Mouse (Mus musculus) spleen, postnatal 4 days (tissue): ENCODE measurements around the gene Sfxn2.
A peak's percentile ranks its signal among the peaks of the same experiment; 100 is the strongest.
"Not testable (repeated sequence)": the region's sequence is repeated elsewhere in the genome, so short reads cannot be mapped to it uniquely, and the experiment has no call there.

Experiments
- DNase-seq, 2 experiments: peaks; one replicate each; pipeline ENCODE4 v3.0.0; 2022; ENCODE audit warnings: low spot score in 2 of 2

Sfxn2 gene

DNA sequence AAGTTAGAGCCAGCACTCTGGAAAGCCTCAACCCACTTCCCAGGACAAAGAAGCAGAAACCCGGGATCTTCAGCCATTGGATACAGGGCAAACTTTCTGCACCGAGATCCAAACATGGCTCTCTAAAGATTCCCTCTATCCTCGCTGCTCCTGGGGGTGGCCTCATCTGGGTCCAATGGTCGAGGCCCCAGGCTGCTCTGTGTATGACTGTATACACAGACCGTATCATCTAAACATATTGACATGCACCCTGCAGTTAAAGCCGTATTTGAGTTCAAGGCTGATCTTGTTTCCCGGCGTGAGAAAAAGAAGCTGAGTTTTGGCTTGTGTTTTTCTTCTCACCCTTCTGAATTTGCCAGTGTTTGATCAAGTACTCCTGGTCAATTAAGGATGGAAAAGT, 30.4 kb upstream of the Sfxn2 start:
- DNase-seq = no peak

DNA sequence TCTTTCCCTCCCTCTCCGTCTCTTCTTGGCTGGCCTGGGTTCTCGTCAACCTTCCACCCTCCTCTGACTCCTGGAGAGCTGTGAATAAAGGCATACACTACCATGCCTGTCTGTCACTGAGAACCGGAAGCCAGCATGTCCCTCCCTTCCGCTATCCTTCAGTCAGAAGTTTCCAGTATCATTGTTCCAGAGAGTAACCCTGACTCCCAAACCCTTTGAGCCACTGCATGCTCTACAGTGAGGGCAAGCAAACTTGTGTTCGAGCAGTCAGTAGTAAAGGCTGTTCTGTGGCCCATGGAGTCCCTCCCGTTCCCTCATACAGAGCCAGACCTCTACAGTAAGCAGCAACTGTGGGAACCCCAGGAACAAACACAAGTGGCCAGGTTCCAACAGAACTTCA, 25.6 kb upstream of the Sfxn2 start:
- DNase-seq = no peak

DNA sequence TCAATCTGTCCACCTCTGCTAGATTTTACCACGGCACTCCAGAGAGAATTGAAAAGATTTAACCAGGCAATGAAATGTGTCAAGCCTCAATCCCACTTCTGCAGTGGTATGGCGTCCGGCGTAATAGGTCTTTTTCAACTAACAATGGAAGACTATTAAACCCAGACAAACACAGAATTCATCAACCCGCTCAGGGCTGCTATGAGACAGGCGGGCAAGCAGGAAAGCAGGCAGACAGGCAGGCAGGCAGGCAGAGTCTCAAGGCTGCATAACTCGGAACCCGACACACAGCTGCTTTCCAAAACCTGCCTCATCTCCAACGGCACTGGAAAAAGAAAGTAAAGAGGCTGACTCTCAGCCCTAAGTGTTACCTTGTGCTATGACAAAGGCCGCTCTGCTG, 25.1 kb upstream of the Sfxn2 start:
- no peak for DNase-seq

DNA sequence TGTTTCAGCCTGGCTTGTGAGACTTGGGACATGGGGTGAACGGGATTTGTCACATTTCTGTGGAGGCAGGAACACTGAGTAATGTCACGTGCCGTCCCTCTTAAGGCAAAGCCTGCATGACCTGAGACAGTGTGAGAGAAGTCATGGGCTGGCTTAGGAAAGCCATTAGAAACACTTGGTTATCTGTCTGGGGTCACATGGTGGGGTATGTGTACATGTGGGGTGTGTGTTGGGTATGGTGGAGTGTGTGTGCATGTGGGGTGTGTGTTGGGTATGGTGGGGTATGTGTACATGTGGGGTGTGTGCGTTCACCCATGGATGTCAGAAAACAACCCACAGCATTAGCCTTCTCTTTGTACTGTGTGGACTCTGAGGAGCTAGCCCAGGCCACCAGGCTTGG, 22.8 kb upstream of the Sfxn2 start:
- DNase-seq = no peak

DNA sequence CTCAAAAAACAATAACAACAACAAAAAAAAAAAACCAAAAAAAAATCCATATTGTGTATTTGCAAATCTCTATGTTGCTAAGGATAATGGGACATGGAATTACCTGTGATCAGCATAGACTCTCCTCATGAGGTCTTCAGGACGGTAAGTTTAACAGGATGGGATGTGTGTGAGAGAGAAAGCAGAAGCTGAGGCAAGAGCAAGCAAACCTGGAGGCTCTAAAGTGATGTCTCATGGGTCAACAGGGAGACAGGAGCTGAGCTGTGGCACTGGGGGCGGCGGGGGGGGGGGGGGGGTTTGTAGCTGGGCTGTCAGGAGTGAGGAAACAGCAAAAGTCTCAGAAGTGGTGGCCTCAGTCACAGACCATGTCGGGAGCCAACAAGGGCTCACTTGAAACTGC, 20.7 kb upstream of the Sfxn2 start:
- DNase-seq = no peak

DNA sequence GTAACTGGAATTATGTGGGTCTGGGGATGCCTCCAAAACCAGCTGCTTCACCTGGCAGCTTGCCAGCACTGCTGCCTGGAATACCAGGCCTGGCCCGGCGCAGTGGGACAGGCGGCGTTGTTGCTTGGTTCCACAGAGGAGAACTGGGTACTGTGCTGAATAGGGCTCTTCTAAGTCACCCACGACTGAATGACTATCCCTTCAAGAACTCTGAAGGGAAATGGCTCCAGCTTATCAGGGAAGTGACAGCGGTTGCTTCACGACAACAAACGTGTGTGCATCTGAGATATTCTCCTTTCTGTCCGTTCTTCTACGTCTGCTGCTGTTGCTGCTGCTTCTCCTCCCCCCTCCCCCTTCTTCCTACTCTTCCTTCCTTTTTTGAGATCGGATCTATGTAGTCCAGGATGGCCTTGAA, 19.6 kb upstream of the Sfxn2 start:
- peak; percentile 36 to 75 for DNase-seq

DNA sequence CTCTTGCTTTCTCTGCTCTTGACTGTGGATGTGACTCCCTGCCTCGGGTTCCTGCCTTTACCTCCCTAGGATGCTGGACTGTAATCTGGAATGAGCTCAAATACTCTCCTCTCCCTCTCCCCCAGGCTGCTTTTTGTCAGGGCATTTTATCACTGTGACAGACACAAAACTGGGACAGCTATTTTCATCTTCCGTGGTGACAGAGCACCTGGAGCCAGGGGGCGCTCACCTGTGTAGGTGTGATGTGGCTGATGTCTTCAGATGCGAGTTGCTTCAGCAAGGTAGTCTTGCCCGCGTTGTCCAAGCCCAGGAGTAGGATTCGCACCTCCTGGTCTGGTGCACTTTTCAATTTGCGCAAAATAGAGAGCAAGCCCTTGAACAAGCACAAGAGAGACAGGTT, 15.2 kb upstream of the Sfxn2 start:
- no peak for DNase-seq

DNA sequence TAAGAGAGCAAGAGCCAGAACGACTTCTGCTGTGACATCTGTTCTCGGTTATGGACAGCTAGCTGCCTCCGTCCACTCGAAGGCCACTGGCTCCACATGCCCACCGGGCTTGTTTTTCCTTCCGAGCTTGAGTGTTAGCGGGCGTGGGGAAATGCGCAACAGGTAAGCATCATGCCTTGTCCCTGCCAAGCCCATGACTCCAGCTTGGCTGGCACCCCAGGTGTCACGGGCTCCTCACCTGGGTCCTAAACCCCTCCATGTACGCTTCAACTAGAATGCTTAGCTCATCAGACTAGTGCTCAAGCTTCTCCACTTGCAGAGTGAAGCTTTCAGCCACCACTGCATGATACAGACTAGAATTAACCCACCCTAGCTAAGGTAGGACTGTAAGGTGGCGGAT, 14.5 kb upstream of the Sfxn2 start:
- no peak for DNase-seq

DNA sequence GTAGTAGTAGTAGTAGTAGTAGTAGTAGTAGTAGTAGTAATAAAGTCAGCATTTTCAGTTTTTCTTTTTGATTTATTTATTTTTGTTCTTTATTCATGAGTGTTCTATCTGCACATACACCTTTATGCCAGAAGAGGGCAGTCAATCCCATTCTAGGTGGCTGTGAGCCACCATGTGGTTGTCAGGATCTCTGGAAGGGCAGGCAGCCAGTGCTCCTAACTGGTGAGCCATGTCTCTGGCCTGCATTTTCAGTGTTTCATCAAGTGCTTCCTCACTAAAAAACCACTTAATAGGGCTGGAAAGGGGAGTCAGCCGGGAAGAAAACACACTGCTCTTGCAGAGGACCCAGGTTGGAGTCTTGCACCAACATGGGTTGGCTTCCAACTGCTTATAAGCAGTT, 11.0 kb upstream of the Sfxn2 start:
- peak; percentile 42 to 73 for DNase-seq

DNA sequence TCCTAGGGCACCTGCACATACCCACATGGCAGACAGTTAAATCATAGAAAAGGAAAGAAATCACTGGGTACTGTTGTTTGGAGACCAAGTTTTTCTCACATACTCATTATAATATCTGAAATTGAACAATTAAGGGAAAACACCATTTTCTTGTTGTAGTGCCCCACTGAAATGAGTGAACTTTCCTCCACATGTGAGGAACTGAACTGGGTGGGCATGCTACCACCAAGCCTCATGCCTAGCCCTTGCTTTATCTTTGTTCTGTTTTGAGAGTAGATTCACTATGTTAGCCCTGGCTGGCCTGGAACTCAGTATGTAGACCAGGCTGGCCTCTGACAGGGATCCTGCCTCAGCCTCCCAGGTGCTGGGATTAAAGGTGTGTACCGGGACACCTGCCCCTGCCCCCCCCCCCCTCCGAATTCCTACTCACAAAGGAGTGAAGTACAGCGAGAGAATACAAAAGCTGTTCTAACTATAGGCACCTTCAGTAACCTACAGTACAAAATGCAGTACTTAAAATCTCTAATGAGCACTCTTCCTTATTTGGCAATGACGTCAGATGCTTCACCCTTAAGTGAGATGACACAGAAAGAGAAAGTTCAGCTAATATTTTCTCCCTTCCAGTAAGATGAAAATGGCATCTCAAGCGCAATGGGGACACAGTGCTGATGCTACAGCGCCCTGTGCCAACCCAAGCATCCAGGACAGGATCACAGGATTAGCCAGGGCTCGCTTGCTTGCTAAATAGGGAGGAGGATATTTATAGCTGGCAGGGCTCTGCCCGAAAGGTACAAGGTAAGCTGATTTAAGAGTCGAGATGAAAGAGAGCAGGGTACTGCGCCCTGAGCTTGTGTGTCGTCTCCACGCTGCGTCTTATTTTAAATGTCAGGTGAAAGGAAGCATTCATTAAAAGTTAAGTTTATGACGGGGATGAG, 10.3 kb upstream of the Sfxn2 start:
- no peak for DNase-seq

DNA sequence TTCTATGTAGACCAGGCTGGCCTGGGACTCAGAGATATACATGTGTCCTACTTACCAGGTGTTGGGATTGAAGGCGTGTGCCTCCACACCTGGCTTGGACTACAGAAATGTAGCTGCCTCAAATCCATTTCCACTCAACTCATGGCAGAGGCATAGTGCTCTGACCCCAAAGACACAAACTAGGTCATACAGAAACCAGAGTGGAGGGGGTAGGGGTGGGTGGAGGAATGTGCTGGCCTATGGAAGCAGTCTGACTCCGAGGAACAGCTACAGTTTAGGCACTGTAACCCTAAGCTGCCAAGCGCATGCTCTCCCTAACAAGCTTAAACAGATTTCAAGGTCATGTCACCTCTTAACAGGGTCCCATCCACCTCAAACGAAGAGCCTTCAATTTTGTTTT, 9.6 kb upstream of the Sfxn2 start:
- no peak for DNase-seq

DNA sequence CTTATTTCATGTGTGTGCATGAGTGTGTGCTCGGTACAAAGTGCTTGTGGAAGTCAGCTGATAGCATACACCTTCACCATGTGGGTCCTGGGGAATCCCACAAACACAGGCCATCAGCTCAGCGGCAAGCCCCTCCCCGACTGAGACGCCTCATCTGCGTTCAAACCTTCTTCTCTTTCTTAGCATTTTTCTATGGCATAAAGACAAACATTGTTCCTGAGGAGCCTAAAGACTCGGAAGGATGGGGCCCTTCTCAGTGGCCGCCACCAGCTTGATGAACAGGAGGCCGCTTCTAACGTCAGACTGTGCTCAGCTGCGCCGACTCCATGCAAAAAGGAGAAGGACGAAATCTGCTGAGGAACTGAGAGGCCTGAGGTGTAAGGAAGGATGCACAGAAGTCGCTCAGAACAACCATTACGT, 9.1 kb upstream of the Sfxn2 start:
- no peak for DNase-seq

DNA sequence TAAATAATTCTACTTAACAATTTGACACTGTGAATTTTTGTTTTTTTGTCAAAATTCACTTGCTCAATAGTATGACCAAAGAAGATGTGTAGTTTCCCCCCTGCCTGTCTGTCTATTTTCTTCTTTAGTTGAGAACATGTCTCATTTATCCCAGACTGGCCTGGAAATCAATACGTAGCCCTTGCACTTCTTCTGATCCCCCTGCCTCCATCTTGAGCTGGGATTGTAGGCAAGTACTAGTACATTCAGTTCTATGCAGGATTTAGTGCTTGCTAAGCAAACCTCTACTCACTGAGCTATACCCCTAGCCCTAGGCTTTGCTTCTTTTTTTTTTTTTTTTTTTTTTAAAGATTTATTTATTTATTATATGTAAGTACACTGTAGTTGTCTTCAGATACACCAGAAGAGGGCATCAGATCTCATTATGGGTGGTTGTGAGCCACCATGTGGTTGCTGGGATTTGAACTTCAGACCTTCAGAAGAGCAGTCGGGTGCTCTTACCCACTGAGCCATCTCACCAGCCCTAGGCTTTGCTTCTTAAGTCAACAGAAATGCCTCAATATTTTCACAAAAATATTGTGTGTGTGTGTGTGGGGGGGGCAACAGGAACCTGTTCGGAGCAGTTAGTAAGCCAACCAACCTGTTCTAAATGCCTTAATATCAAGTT, 1.8 kb upstream of the Sfxn2 start:
- DNase-seq = not testable (repeated sequence)

DNA sequence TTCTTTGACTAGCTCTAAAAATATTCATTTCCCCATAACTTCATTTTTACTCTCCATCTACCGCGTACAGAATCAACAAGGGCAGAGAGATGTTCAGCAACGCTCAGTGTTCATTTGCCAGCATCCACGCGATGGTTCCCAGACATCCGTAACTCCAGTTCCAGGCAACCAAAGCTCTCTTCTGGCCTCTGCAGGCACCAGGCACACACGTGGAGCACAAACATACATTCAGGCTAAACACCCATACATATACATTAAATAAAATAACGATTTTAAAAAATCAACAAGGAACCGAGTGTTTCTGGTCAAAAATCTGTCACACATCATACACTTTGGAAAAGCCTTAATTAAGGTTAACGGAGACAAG, 1.3 kb upstream of the Sfxn2 start:
- DNase-seq = no peak

DNA sequence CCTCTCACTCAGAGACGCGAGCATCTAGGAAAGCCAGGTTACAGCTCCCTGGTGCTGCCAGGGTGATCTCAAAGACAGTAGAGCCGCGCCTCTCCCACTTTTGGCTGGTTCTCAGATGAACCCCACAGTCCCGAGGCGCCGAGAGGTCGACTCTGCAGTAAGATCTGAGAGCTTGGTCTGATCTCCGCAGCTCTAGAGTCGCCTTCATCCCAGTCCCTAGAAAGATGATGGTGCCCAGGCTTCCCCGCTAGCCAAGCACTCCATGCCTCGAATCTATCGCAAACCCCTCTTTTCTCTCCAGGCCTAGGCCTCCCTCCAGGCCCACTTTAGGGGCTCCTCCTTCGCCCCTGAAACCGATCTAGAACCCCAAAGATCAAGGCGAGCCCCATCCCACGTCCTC, 617 bp upstream of the Sfxn2 start:
- DNase-seq = no peak

DNA sequence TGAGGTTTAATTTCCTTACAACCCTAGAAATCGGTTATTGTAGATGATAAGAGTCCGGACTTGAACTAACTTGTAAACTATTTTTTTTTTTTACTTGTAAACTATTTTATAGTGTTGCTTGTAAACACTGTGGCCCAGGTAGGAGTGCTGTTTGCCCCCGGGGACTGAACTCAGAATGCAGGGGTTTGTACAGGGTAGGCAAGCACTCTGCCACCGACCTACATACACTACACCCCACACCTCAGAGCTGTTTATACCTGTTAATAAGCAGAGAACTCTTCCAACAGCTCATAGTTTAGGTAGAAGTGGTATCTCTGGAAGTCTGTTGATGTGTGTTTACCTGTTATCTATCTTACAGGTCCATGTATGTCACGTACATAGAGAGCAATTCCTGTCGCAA, 825 bp downstream of the Sfxn2 start:
- no peak for DNase-seq

DNA sequence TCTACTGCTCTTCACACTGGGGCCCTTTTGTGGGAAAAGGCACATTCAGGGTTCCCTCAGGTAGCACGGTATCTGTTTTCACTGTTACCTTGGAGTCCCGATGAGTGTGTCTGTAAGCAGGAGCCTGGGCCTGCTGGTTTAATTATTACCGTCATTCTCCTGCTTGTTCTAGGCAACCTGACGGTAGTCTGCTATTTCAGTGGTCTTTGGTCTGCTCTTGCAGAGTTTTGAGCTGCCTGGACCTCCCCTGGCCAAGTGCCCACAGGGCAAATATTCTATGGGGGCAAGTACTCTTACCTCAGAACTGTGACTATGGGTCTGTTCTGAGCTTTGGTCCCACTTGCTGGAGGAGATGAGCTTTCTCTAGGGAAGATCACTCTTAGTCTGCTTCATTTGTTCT, 2.0 kb downstream of the Sfxn2 start:
- no peak for DNase-seq

DNA sequence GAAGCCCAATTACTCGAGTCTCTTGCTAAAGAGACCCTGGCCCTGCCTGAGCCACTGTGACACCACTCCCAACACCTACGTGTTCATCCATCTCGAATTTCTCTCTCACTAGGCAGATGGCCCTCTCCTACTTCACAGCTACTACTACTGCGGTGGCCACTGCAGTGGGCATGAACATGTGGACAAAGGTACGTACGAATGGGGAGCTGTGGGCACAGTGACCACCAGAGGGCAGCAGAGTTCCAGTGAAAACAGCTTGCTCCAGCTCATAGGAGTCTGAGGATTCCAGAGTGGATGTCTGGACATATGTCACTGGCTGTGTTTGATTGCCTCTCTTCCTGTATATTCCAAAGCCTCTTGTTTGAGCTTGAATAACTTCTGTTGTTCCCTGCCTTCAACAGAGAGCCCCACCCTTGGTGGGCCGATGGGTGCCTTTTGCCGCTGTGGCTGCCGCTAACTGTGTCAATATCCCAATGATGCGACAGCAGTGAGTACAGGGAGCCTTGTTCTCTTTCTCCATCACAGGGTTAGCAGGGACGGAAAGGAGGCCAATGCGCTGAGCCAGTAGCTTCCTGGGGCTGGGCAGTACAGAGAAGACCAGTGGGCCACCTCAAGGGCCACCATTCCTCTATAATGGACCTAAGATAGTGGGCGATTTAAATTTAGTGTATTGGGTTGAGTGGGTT, 14.8 kb downstream of the Sfxn2 start:
- DNase-seq = peak; percentile 73 to 94

DNA sequence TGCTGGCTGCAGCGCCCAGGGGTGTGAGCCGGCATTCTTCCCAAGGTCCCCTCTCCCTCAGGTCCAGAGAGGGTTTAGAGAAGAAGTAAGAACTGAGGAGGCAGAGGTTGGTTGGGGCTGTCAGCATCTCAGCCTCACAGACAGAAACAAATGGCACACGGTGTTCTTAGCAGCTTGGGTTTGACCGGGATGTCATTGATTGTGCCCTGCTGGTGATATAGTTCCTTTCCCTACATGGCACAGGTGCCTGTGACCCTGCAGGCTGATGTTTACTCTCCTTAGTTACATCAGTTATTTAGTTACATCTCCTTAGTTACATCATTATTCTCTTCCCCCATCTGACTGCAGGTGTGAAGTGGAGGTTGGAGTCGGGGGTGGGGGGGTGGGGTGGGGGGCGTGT, 18.4 kb downstream of the Sfxn2 start:
- no peak for DNase-seq

DNA sequence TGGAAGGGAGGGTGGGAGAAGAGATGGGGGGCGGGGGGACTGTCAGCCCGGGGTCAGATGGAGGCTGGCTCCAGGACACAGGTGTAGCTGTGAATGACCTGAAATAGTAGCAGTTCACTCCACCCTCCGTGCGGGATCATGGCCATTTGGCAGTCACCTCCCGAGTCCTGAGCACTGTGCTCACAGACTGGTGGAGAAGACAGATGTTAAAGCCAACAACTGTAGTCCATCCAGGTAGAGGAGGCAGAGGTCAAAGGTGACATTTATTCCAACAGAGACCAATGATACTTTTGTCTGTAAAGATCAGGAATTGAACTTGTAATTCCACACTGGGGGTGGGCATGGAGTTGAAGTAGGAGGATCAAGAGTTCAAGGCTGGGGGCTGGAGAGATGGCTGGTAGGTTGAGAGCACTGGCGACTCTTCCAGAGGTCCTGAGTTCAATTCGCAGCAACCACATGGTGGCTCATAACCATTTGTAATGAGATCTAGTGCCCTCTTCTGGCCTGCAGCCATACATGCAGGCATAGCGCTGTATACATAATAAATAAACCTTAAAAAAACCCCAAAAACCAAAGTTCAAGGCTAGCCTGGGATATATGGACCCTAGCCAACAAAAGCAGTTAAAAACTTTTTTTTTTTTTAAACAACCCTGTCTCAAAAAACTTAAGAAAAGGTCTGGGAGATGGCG, 19.7 kb downstream of the Sfxn2 start:
- DNase-seq = no peak

DNA sequence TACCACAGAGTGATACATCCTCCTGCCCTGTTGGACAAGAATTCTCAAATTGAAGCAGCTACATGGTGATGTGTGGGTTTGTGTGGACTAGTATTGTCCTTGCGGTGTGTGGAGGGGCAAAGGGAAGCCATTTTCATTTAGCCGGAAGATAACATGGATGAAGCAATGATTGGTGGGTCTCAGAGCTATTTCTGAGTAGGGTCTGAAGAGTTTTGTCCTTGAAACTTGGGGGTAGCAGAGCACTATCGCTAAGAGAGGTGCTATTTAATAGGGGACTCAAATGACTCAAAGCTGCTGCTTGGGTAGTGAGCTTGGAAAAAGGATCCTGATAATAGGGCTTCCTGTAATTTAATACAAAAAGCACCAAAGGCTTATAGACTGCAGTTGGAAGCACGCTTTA, 25.0 kb downstream of the Sfxn2 start:
- DNase-seq = peak in 1 of 2 experiments; percentile 54

DNA sequence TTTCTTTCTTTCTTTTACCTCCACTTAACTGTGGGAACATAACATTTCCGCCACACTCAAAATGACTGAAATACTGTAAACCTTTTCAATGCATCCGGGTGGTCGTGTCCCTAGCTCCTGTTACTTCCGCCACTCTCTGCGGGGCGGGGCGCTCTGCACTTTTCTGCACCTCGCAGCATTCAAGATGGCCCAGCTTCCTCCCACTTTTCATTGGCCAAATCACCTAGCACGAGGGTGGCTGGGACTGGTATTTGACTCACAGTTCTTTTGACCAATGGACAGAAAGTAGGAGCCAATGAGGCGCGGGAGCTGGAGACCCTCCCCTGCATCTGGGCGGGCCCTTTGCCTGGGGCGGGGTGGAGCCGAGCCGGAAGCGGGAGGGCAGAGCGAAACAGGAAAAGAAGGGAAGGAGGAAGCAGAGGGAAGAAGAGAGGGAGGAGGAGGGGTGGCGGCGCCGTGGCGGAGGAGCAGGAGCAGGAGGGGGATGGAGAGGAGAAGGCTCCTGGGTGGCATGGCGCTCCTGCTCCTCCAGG, 25.6 kb downstream of the Sfxn2 start, which contains the start of gene Wbp1l:
Wbp1l (plus strand) TSS at position 365 of the 533 bp plus-strand sequence.
- peak; percentile 91 to 94 for DNase-seq
